Mouse (Mus musculus) T-helper 2 cell (primary cell): ENCODE measurements around the gene Ccin.

Experiments
- in situ Hi-C: fragments of 300-600 bp; cut with MboI, MseI; formaldehyde crosslinking; loops from one replicate; pipeline ENCODE4 v1.15.1; 2025; ENCODE audit warnings: high pct_unique_total_duplicates

The Ccin gene

DNA sequence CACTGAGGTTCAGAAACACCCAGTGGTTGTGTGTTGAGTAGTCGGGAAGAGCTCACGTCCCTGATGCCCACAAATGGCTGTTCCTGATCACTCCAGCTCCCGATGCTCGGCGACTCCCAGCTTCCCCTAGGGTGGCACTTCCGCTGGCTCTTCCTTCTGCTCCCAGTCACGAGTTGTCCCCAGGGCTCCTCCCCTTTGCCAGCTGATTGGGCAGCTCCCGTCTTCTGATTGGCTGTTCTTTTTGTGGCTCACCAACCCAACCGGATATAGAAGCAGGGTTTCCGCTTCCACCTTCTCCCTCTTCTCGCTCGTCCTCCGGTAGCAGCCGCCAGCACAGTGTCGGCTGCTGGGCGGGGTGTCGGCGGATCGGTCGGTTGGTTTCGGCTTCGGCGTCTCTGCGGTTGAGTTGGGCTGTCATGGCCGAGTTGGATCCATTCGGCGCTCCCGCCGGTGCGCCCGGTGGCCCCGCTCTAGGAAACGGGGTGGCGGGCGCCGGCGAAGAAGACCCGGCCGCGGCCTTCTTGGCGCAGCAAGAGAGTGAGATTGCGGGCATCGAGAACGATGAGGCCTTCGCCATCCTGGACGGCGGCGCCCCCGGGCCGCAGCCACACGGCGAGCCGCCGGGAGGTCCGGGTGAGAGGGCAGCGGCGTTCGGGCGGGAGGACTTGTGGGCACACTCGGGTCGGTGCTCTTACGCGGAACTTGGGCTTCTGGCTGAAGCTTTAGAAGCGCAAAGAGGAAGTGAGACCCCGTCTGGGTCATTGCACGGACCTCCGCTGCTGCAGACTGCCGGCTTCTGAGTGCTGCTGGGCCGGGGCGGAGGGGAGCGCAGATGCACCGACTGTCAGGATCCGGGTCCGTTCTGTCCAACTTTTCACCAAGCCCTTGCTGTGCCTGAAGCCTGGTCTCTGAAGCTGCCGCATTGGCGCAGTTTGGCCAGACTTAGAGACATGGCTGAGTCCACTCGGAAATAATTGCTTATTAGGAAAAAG lies 29.4 kb downstream of the Ccin start:
- in situ Hi-C loops, result no loop called here

DNA sequence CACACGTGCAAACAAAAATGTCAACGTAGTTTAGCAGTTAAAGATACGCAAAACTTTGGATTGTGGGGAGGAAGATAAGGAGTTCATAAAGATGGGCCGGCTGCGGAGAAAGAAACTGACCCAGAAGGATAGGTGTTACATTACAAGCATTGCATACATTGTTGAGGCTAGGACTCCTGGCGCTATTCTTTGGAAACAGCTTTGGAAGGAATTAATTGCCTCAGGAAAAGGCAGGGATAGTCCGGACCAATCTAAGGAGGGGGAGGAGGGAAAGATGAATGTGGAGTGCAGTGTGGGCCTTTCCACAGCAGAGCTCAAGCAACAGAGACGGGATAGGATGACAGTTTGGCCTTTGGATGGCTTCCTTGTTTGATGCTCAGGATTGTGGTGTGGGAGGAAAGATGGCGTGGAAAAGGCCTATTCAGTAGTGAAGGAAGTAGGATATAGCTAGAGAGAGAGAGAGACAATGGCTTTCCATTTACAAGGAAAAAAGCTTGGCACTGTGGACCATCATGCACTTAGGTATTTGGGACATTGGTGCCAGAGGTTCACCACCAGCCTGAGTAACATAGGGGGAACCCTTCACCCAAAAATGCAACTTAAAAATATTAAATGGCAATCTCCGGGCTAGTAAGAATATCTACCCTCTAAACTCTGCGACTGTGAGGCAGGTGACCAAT lies 30.2 kb downstream of the Ccin start:
- in situ Hi-C loops, result no loop called here

DNA sequence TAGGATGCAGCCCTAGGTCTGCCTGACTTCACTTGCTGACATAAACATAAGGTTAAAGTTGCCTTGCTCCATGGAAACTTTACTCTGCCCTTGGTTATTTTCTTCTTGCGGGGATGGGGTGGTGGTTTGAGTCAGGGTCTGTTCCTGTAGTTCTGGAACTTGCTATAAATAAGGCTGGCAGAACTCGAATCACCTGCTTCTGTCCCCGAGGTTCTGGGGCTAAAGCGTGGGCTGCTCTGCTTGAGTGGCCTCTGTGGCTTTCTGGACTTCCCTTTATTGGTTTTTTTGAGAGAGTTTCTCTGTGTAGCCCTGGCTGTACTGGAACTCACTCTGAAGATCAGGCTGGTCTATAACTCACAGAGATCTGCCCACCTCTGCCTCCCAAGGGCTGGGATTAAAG lies 32.8 kb downstream of the Ccin start:
- in situ Hi-C loops, result no loop called here

DNA sequence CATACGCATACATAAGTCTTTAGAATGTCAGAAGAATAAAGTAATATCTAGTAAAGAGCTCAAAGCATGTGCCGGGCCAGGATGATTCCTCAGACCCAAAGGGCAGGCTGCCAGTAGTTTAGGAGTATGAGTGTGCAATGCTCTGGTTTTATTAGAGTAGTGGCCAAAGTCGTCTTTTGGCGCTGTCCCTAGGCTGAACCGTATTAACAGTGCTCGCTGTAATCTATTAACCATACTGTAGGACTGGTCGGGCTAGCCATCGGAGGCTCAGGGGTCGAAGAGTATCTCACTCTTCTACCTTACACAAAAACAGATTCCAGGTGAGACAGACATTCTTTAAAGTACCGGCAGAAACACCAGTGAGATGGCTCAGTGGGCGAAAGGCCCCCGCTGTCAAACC lies 33.5 kb downstream of the Ccin start:
- in situ Hi-C loops, result no loop called here

DNA sequence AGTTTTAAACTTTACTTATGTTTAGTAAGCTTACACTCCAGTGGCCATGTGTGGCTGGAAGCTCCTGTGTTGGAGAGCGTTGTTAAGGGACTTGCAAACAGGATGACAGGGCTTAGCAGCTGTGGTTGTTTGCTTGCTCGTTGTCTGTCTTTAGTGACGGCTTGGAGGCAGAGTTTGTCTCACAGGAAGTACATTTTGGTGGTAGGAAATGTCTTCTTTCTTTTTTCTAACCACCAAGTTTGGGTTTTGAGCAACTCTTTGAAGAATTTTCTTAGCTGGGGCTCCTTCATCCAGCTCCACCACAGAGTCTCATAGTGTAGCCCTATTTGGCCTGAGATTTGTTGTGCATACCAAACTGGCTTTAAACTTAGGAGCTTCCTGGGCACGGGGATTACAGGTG lies 39.0 kb downstream of the Ccin start:
- in situ Hi-C loops, result no loop called here

DNA sequence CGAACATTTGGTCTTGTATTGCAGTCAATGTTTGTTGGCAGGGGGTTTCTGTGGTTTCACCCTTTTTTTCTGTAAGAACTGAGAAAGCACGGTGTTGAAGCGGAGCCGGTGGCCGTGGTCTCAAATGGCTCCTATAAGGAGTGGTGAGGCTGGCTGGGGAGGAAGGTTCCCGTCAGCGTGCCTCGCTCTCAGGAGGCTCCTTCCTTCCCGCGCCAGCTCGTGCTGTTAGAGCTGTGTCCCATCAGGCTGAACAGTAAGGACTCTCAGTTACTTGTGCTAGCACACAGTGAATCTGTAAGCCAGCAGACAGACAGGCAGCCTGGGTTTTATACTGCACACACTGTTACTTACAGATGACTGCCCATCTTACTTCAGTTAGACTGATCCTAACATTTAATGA lies 39.5 kb downstream of the Ccin start:
- in situ Hi-C loops, result no loop called here

DNA sequence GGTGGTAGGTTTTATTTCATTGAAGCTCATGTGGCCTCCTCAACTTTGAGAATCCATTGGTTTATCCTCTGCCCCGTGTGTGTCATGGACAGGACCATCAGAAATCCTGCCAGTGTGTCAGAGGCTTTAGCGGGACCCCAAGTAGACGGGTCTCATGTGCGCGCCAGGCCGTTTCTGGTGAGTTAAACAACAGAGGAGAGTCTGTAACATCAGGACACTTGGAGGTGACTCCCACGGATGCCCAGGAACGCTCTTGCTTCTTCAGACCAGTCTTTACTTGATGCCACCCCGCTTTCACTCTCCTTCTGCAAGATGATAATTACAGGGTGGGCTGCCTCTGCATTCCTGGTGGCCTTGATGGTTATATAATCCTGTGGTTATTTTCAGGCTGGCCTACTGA lies 40.4 kb downstream of the Ccin start:
- in situ Hi-C loops, result no loop called here

DNA sequence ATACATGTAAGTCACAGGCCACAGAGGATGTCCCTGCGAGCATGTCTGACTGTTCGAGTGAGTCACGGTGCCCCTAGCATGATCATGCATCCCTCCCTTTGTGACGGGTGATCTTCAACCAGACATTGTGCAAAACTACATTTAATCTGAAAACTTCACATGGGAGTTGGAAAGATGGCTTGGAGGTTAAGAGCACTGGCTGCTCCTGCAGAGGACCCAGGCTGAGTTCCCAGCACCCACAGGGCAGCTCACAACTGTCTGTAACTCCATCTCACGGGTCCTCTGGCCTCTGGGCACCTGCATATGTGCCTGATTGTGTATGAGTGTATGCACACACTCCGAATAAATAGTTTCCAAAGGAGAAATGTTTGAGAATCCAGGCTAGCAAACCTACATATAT lies 41.0 kb downstream of the Ccin start:
- in situ Hi-C loops, result no loop called here

DNA sequence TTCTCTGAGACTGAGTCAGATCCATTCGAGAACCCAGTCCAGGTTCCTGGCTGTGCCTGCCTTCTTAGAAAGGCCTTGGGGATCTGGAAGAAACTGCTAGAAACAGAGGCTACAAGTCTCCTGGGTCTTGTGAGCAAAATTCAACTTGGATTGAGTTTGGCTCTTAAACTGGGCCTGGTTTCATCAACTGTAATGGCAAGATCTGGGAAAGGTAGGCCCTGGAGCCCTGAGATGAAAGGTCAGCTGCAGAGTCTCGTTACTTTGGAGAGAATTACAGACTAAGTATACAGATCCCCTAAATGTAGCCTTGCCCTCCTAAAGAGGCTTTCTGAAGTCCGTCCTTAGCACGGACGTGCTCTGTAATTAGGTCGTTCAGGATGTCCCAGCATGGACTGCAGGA lies 42.3 kb downstream of the Ccin start:
- in situ Hi-C loops, result no loop called here

DNA sequence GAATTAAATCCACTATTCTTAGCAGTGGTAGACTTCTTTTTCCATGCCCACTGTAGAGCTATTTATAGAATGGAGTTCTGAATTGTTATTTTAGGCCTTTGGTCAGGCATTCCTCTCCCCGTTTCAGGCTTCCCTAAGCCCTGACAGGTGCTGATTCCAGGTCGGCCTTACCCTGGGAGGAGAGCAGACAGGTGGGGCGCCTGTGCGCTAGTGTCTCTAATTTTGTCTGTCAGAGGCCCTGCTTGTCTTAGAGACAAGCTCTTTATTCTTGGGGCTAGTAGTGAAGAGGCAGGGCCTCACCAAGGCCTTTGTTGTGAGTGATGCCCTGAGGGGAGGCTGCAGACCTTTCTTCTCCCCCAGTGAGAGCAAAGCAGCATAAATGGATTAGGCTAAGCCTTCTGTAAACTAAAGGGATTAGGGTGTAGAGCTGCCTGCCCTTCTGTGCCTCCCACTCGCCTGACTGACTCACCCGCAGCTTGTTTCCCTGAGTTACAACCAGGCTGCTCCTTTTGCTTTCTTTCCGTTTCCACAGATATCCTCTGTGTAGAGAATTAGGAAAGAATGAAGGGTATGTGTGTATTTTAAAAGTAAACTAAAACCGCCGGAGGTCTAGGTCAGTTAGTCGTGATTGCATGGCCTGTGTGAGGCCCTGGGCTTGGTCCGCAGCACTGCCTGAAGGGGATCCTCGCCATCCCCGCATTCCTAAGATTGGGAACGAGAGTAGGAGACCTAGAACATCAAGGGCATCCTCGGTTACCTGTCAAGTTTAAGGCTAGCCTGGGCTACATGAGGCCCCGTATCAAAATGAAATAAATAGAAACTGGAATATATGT lies 45.2 kb downstream of the Ccin start:
- in situ Hi-C loops, result no loop called here

DNA sequence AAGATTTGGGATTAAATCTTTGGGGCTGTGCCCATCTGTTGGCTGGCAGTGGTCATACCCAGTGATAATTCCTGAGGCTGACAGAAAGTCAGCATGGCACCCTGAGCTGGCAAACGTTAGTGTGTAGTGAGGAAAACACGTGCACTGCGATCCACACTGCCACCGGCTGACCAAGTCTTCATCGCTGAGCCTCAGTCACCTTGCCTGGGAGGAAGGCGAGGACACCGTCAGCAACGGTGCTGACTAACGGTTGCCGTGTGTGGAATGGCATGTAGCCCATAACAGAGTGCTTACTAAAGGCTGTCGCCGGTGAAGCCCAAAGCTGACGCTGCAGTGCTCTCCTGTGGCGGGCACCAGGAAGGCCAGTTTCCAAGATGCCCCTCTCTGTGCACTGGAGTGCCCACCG lies 46.4 kb downstream of the Ccin start:
- in situ Hi-C loops, result no loop called here

DNA sequence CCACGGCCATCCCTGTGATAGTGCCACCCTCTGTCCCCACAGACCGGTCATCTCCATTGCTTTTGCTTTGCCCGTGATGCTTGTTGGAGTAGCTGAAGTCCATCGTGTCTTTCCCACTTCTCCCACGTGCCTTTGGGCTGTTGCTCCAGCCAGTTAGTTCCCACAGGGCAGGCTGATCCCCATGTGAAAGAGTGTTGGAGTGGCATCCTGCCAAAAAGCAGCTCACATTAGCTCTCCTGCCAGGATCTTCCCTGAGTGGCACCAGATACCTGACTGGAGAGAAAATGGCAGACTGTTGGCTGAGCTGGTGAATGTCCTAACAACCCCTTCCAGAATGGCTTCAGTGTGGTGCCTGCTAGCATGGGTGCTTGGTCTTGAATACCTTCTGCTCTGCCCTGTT lies 48.2 kb downstream of the Ccin start:
- in situ Hi-C loops, result no loop called here
